Mouse (Mus musculus) embryonic facial prominence, embryonic 10.5 days (tissue): ENCODE measurements around the gene Snx14. TPM values are rescaled to one million over a fixed set of nuclear protein-coding genes. Genes with fewer than 3 reads are reported as not detected.

Source experiments
- DNase-seq: peaks from one replicate; pipeline ENCODE4 v3.0.0-alpha.2; 2017; ENCODE audit warnings: low spot score
- H3K27ac ChIP-seq: fragments of 300-500 bp; sonication (generic); replicated peaks from 2 replicates; pipeline ENCODE4 v1.5.1; 2016; ENCODE audit warnings: mild to moderate bottlenecking
- H3K27me3 ChIP-seq: fragments of 300-500 bp; sonication (generic); replicated peaks from 2 replicates; pipeline ENCODE4 v1.6.1; 2016; ENCODE audit warnings: low read depth, mild to moderate bottlenecking; ENCODE audit not compliant: poor library complexity, severe bottlenecking
- H3K36me3 ChIP-seq: fragments of 300-500 bp; sonication (generic); replicated peaks from 2 replicates; pipeline ENCODE4 v1.6.1; 2016; ENCODE audit warnings: mild to moderate bottlenecking, moderate library complexity
- H3K4me1 ChIP-seq: fragments of 300-500 bp; sonication (generic); 2 replicates; pipeline ENCODE4 v1.6.1; 2016
- H3K4me3 ChIP-seq: fragments of 300-500 bp; sonication (generic); 2 replicates; pipeline ENCODE4 v1.5.1; 2016; ENCODE audit warnings: mild to moderate bottlenecking, moderate library complexity
- H3K9me3 ChIP-seq: fragments of 300-500 bp; sonication (generic); 2 replicates; pipeline ENCODE4 v1.6.1; 2016; ENCODE audit warnings: mild to moderate bottlenecking
- WGBS: fragments of 180-500 bp; shearing (Covaris S2); methylation state at CpG from one replicate; pipeline ENCODE4 v1.1.7; 2016; 5-methylcytosine and 5-hydroxymethylcytosine counted together
- polyA plus RNA-seq: library from polyadenylated mRNA; unstranded; fragments of >200 nt; fragmentation: Nextera tagmentation; extraction: Ambion mirVana; gene quantifications from 2 replicates; pipeline ENCODE4 v1.2.1, GENCODE M21; 2016

Gene Snx14
- polyA plus RNA-seq, 1 experiment from 2014 or later: 17.9 TPM

DNA sequence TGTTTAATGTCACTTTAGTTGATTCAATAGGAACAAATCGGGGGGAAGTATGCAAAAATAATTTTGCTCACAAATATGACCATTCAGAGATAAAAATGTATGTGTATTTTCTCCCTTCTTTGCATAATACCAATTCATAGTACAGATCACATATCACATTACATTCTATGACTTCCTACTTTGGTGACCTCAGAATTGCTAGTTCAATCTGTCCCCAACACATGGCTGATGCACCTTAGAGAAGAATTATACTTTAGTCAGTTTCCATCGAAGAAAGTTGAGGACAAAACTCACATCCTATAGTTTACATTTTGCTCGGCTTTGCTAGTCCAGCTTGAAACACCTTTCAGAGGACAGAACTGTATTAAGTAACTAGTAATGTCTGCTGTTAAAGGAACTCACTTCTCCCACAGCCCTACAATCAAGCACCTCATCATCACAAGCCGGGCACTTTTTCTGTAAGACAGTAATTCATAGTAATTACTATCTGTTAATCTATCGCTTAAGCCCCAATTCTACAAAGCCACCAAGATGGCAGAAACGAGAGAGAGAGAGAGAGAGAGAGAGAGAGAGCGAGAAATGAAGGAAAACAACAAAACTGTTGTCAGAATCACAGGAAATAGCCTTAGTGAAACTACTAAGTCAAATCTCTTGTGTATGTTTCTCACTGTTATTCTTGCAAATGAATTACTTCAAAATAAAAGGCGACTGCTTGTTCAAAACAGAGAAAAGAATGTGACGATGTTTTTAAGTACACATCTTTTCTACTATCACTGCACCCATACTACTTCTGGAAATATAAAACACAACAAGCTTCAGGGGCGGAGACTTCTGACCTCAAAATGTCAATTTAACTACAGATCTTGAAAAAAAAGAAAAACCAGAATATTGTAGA lies 1.2 kb downstream of the Snx14 start:
- Histone ChIP-seq H3K4me1 (peaks cover 17% of the 10 kb centered on the region), H3K36me3 (no peaks in the 10 kb centered on the region), H3K27me3 (no peaks in the 10 kb centered on the region), H3K9me3 (no peaks in the 10 kb centered on the region), H3K27ac (peak overlapping the region; percentile 85; the same call in 1 of the 2 replicates), H3K4me3 (peak overlapping the region; percentile 80)
- no peak for DNase-seq
- 56% methylated on average over 10 of the region's 10 CpGs for WGBS

DNA sequence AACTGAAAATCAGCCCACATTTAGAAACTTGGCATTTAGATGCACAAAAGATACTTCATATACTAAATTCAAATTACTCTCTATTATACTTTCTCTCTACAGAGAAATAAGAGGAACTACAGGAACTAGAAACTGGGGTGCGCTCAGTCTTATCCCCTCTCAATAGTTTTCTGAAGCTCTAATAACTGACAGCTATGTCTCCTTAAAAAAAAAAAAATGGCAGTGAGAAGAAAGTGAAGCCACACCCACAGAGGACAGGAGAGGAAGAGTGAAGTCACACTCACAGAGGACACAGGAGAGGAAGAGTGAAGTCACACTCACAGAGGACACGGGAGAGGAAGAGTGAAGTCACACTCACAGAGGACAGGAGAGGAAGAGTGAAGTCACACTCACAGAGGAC lies 14.4 kb downstream of the Snx14 start:
- DNase-seq: no peak
- H3K4me3 ChIP-seq: no peak overlapping the region
- no peaks in the 10 kb centered on the region for H3K27me3 ChIP-seq
- no peak overlapping the region for H3K27ac ChIP-seq
- H3K36me3 ChIP-seq: peaks cover 30% of the 10 kb centered on the region
- WGBS: 85% methylated on average over 2 of the region's 2 CpGs
- no peaks in the 10 kb centered on the region; the same call in 1 of the 2 replicates for H3K9me3 ChIP-seq
- H3K4me1 ChIP-seq: no peaks in the 10 kb centered on the region

DNA sequence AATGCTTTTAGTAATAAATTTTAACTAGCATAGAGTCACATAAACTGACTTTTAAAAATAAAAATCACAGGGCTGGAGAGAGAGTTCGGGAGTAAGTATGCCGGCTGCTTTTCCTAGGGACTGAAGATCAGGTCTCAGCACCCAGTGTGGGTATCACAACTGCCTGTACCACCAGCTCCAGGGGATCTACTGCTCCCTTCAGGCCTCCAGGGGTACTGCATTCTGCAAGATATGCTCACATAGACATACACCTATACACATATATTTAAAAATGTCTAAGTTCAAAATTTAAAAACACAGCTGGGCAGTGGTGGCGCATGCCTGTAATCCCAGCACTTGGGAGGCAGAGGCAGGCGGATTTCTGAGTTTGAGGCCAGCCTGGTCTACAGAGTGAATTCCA lies 16.3 kb downstream of the Snx14 start:
- Histone ChIP-seq H3K36me3 (peaks cover 25% of the 10 kb centered on the region), H3K9me3 (no peaks in the 10 kb centered on the region; the same call in 1 of the 2 replicates), H3K27ac (no peak overlapping the region), H3K4me3 (no peak overlapping the region), H3K27me3 (no peaks in the 10 kb centered on the region), H3K4me1 (no peaks in the 10 kb centered on the region)
- DNase-seq: no peak
- 97% methylated on average over 4 of the region's 4 CpGs for WGBS

DNA sequence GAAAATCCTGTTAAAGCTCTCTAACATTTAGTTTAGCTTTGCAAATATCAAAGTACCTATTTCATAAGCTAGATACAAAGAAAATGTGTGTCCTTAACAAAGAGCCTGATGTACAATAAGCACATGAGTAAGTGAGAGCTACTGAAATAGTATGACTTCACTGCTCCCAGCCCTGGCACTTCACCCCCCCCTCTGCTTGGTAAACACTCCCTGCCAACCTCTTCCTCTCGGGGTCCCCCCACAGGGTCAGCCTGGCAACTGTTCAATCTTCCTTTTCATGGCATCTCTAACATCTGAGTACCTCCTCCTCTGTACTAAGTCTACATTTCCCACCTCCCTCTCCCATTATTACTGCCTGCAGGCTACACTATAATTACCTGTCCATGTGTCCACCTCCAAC lies 22.0 kb downstream of the Snx14 start:
- no peak for DNase-seq
- 76% methylated on average over 1 of the region's 1 CpGs for WGBS
- H3K27me3 ChIP-seq: no peaks in the 10 kb centered on the region
- H3K4me1 ChIP-seq: no peaks in the 10 kb centered on the region
- no peaks in the 10 kb centered on the region for H3K9me3 ChIP-seq
- H3K4me3 ChIP-seq: no peak overlapping the region
- H3K36me3 ChIP-seq: peaks cover 19% of the 10 kb centered on the region; the same call in 1 of the 2 replicates
- H3K27ac ChIP-seq: no peak overlapping the region

DNA sequence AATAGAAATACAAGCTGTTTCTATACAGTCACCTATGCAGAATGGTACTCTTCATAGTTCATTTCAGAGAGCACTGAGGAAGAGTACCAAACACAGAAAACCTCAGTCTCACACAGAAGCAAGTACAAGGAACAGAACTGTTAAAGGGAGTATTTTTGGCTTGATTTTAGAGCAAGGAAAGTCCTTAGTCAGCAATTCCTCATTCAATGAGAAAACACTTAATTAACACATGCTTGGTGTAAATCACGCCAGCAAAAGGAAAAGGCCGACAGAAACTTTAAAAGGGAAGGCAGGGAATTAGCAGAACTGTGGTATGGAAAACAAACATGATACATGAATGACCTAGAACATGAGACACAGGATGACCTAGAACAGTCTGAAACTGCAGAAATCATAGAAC lies 28.8 kb downstream of the Snx14 start:
- Histone ChIP-seq H3K4me1 (no peaks in the 10 kb centered on the region), H3K9me3 (no peaks in the 10 kb centered on the region), H3K36me3 (peaks cover 21% of the 10 kb centered on the region), H3K4me3 (no peak overlapping the region), H3K27me3 (no peaks in the 10 kb centered on the region), H3K27ac (no peak overlapping the region)
- no peak for DNase-seq
- 95% methylated on average over 2 of the region's 2 CpGs for WGBS

DNA sequence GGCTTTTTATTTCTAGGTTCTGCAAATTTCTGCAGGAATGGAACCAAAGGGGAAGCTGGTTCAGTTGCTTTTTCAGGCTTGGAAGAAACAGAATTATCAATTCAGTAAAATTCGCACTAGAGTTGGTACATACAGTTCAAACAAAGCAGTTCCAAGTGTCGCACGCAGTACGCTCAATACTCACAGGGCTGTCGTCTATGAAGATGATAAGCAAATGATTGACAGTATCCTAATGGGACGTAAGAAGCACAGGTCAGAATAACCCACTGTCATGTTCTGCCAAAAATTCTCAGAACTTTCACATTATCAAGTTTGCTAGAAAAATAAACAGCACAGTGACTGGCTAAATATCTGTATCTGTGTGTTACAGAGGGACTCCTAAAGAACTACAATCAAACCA lies 34.2 kb downstream of the Snx14 start:
- WGBS: 92% methylated on average over 6 of the region's 6 CpGs
- no peaks in the 10 kb centered on the region for H3K9me3 ChIP-seq
- H3K36me3 ChIP-seq: peaks cover 34% of the 10 kb centered on the region
- DNase-seq: no peak
- H3K4me3 ChIP-seq: no peak overlapping the region
- no peaks in the 10 kb centered on the region for H3K27me3 ChIP-seq
- no peak overlapping the region for H3K27ac ChIP-seq
- no peaks in the 10 kb centered on the region for H3K4me1 ChIP-seq

DNA sequence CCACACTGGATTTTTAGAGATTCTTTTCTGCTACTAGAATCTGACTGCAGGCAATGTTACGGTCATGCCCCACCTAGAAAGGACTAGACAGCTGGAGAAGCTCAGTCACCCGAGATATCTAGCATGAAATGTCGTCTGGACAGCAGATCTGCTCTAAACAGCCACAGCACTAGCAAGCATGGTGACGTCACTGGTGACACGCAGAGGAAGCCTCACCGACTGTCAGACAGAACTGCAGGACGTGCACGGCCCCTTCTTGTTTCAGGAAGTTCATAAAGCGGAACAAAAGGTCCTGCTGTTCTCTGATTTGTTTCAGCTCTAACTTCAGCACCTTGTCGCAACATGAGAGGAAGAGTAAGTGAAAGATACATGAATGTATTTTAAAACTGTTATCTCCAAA lies 34.7 kb downstream of the Snx14 start:
- H3K4me1 ChIP-seq: no peaks in the 10 kb centered on the region
- H3K36me3 ChIP-seq: peaks cover 29% of the 10 kb centered on the region
- H3K27me3 ChIP-seq: no peaks in the 10 kb centered on the region
- H3K27ac ChIP-seq: no peak overlapping the region
- no peak for DNase-seq
- no peak overlapping the region for H3K4me3 ChIP-seq
- no peaks in the 10 kb centered on the region for H3K9me3 ChIP-seq
- WGBS: 71% methylated on average over 10 of the region's 10 CpGs

DNA sequence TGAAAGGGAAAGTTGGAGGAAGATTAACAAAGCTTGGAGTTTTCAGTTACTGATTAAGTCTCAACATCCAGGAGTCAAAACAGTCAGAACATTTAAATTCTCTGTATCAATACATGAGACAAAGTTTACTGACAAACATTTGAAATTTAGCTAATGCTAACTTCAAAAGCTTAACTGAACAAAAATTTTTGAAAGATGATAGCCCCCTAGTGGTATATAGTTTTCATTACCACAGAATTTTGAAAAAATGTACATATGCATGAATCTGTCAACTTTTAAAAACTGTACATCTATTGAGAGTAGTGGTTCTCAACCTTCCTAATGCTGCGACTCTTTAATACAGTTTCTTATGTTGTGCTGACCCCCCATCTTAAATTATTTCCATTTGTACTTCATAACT lies 40.3 kb downstream of the Snx14 start:
- Histone ChIP-seq H3K9me3 (no peaks in the 10 kb centered on the region), H3K4me3 (no peak overlapping the region), H3K27ac (no peak overlapping the region), H3K36me3 (peaks cover 41% of the 10 kb centered on the region), H3K4me1 (no peaks in the 10 kb centered on the region), H3K27me3 (no peaks in the 10 kb centered on the region)
- no peak for DNase-seq
- 83% methylated on average over 1 of the region's 1 CpGs for WGBS

DNA sequence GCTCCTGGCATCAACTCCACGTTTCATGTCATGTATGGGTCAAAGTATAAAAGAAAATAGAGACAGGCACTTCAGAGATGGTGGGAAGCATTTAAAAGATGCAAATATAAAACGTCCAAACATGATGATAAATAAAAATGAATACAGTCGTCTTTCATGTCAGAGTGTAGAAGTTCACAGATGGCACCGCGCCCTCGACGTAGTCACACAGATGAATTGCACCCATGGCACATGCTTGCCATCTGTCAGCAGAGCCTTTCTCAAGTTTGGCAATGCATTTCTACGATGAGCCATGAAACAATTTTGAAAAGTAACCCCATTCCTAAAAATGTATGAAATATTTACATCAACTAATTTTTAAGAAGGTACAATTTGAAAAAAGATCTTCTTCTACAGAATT lies 43.9 kb downstream of the Snx14 start:
- no peak overlapping the region for H3K4me3 ChIP-seq
- no peaks in the 10 kb centered on the region for H3K4me1 ChIP-seq
- 90% methylated on average over 8 of the region's 8 CpGs for WGBS
- H3K36me3 ChIP-seq: peaks cover 43% of the 10 kb centered on the region
- H3K9me3 ChIP-seq: no peaks in the 10 kb centered on the region
- no peak for DNase-seq
- H3K27me3 ChIP-seq: no peaks in the 10 kb centered on the region
- no peak overlapping the region for H3K27ac ChIP-seq

DNA sequence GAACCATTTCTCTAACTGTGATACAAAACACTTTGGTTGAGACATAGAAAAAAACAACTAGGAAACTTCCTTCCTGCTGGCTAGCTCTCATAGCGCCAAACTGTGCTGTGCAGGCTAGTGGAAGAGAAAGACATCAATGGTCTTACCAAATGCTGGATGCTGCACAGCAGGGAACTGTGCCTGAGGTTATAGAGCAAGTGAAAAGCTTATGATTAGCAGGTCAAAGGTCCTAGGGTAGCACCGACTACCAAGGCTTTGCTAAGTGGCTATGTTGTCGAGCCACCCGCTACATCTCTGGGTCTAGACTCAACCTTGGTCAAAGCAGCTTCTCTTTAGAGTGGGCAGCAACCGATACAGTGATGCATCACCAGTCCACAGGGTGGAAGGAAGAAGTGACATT lies 49.9 kb downstream of the Snx14 start:
- H3K27ac ChIP-seq: no peak overlapping the region
- WGBS: 49% methylated on average over 5 of the region's 5 CpGs
- no peaks in the 10 kb centered on the region for H3K27me3 ChIP-seq
- H3K9me3 ChIP-seq: no peaks in the 10 kb centered on the region
- no peaks in the 10 kb centered on the region for H3K4me1 ChIP-seq
- no peak overlapping the region for H3K4me3 ChIP-seq
- peaks cover 38% of the 10 kb centered on the region for H3K36me3 ChIP-seq
- DNase-seq: no peak

DNA sequence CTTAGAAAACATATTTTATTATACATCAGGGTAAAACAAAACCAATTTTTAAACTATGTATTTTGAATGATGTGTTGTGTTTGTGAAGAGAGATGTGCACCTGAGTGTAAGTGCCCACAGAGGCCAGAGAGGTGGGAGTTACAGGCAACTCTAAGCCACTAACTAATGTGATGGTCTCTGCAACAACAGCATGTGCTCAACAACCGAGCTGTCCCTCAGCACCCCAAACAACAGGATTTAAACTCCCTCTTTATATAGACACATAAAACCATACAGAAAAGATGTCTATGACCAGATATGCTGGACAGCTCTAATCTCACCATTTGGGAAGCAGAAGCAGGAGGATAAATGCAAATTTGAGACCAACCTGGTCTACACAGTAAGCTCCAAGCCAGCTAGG lies 58.2 kb downstream of the Snx14 start:
- H3K27me3 ChIP-seq: no peaks in the 10 kb centered on the region
- DNase-seq: no peak
- no peak overlapping the region for H3K27ac ChIP-seq
- H3K4me3 ChIP-seq: no peak overlapping the region
- peaks cover 39% of the 10 kb centered on the region for H3K36me3 ChIP-seq
- WGBS: 84% methylated on average over 1 of the region's 1 CpGs
- no peaks in the 10 kb centered on the region for H3K4me1 ChIP-seq
- H3K9me3 ChIP-seq: no peaks in the 10 kb centered on the region

DNA sequence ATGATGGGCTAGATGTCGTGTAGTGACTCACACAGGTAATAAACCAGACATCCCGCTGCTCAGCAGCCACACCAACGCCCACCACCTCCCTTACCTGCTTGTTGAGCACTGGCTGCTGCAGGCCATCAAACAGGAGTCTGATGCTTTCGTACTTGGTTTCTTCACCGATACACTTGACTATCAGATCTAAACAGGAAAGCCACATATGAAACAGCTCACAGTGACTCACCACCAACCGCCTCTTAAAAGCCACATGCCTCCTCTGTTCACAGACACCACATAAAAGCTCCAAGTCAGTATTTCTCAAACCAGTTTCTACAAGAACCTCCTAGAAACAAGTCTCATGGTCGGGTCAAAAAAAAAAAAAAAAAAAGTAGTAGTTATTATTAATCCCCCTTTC lies 58.7 kb downstream of the Snx14 start:
- Histone ChIP-seq H3K27me3 (no peaks in the 10 kb centered on the region), H3K27ac (no peak overlapping the region), H3K36me3 (peaks cover 39% of the 10 kb centered on the region), H3K9me3 (no peaks in the 10 kb centered on the region), H3K4me3 (no peak overlapping the region), H3K4me1 (no peaks in the 10 kb centered on the region)
- 81% methylated on average over 7 of the region's 7 CpGs for WGBS
- DNase-seq: no peak

DNA sequence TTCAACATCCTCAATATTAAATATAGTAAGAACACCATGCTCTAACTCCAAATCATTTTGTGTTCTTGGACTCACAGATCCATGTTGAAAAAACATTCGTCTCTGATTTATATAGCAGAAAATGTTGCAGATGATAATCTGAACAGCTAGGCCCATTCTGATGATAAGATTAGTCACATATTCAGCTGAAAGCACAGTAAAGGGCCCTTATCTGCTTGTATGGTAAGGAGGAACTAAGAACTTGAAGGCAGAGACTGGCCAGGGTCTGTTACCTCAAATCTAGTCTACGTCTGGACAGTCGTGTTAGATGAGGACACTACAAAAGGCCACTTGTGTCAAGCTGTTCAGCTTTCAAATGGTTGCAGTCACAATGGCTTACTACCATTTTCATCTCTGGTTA lies 59.7 kb downstream of the Snx14 start:
- H3K27ac ChIP-seq: no peak overlapping the region
- WGBS: 79% methylated on average over 3 of the region's 3 CpGs
- no peaks in the 10 kb centered on the region for H3K4me1 ChIP-seq
- no peak for DNase-seq
- no peak overlapping the region for H3K4me3 ChIP-seq
- H3K36me3 ChIP-seq: peaks cover 34% of the 10 kb centered on the region
- no peaks in the 10 kb centered on the region for H3K27me3 ChIP-seq
- H3K9me3 ChIP-seq: no peaks in the 10 kb centered on the region
